Mouse (Mus musculus) bone marrow macrophage, adult 2 months (primary cell): ENCODE data around the gene Mrpl23. TPM values are rescaled to one million over a fixed set of nuclear protein-coding genes. Genes with fewer than 3 reads are reported as not detected.

Source experiments
- H3K27ac ChIP-seq: 2 replicates; pipeline ENCODE4 v1.5.1; 2012; ENCODE audit warnings: low read depth, low read length; ENCODE audit not compliant: insufficient read depth
- H3K4me1 ChIP-seq: 2 replicates; pipeline ENCODE4 v1.6.1; 2012; ENCODE audit warnings: low read length; ENCODE audit not compliant: control insufficient read depth, insufficient read depth
- H3K4me3 ChIP-seq: 2 replicates; pipeline ENCODE4 v1.5.1; 2012; ENCODE audit warnings: mild to moderate bottlenecking, low read length, moderate library complexity; ENCODE audit not compliant: insufficient read depth
- CTCF ChIP-seq: IDR thresholded peaks from 2 replicates; pipeline ENCODE4 v1.5.1; 2012; ENCODE audit warnings: low read depth, mild to moderate bottlenecking, low read length, moderate library complexity
- POLR2A ChIP-seq: IDR thresholded peaks from 2 replicates; pipeline ENCODE4 v1.6.1; 2012; ENCODE audit warnings: mild to moderate bottlenecking, low read depth, low read length, borderline replicate concordance
- polyA plus RNA-seq: library from polyadenylated mRNA; stranded (reverse); fragments of >200 nt; gene quantifications from 2 replicates; pipeline ENCODE4 v1.2.4, GENCODE M21; 2012; ENCODE audit not compliant: missing spikeins, insufficient read depth, insufficient read length

Mrpl23 gene
- polyA plus RNA-seq, 1 experiment, result 27.2 TPM

DNA sequence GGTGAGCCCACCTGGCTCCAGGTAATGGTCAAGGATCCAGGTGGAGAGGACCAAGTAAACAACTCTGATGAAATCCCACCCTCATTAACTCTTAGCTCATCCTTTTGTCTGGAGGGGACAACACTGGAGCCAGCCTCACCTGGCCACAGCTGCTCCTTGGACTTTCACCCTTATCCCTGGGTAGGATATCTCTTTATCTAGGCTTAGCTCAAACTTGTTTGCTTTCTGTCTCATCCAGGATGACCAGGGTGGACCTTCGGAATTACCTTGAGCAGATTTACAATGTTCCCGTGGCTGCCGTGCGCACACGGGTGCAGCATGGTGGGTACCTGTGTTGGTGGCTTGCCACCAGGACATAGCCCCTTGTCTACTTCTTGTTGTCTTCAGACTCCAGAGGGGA, 3.3 kb downstream of the Mrpl23 start:
- H3K27ac ChIP-seq, result no peak overlapping the region
- peaks cover 14% of the 10 kb centered on the region for H3K4me1 ChIP-seq
- H3K4me3 ChIP-seq, result no peak overlapping the region
- TF ChIP-seq CTCF (no peak), POLR2A (no peak)

- no peak overlapping the region for H3K4me3 ChIP-seq
- TF ChIP-seq POLR2A (no peak), CTCF (no peak)
- peaks cover 14% of the 10 kb centered on the region for H3K4me1 ChIP-seq
- H3K27ac ChIP-seq, result no peak overlapping the region
Observed at GRCm38 (mm10) chr7:142537181-142537580, 4.7 kb downstream of the Mrpl23 start.

- Histone ChIP-seq H3K4me3 (no peak overlapping the region), H3K4me1 (peaks cover 14% of the 10 kb centered on the region), H3K27ac (no peak overlapping the region)
- TF ChIP-seq CTCF (peak; percentile 67), POLR2A (no peak)
Observed at GRCm38 (mm10) chr7:142537879-142538278, 5.4 kb downstream of the Mrpl23 start.

DNA sequence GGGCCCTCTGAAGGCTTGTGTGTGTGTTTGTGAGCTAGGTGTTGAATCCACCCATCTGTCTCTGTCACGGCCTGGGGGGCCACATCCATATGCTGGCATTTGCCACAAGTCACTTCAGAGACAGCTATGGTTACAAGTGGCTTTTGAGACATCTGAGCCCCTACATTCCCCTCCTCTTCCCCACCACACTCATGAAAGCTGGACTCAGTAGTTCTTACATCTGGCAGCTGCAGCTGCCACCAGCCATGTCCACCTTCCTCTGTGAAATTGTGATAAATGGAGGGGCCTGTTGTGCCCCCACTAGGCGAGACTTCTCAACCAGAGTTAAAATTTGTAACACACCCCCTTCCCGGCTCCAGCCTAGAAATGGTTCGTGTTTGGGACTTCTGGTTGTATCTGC, 5.8 kb downstream of the Mrpl23 start:
- TF ChIP-seq POLR2A, result no peak
- TF ChIP-seq CTCF, result no peak
- H3K27ac ChIP-seq, result no peak overlapping the region
- peaks cover 14% of the 10 kb centered on the region for H3K4me1 ChIP-seq
- H3K4me3 ChIP-seq, result no peak overlapping the region

DNA sequence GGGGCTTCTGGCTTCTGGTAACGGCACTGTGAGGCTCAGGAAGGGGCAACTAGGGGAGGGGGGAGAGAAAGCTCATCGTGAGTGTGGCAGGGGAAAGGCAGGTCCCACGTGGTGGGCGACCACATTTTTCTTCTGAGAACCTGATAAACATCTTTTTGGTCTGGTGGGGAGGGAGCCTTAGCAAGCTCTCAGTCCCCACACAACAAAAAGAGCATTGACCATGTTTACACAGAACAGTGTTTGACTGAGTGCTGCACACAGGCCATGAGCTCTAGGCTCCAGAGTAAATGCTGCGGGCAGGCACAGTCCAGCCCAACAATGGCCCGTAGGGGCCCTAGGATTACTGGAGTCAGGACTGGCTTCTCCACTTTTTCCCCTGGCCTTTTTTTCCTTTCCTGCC, 6.3 kb downstream of the Mrpl23 start:
- Histone ChIP-seq H3K4me3 (no peak overlapping the region), H3K4me1 (peaks cover 14% of the 10 kb centered on the region), H3K27ac (no peak overlapping the region)
- TF ChIP-seq CTCF, result no peak
- no peak for TF ChIP-seq POLR2A

DNA sequence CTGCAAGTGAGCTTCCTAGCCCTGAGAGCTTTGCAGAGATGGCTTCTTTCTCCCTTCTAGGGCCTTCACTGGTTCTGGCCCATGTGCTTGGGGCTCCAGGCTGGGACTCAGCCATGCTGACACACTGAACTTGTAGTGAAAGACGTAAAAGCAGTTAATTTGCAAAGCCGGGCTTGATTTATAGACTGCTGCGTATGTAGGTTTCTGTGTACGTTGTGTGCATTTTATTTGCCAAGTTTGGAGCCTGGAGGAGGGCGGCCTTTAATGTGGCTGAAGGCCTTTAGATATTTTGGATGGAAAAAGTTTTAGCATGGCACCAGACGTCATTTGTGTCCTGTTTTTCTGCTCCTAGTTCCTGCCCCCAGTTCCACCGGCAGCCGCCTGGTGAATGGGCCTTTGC, 7.3 kb downstream of the Mrpl23 start:
- TF ChIP-seq POLR2A, result no peak
- no peak for TF ChIP-seq CTCF
- H3K27ac ChIP-seq, result no peak overlapping the region
- H3K4me1 ChIP-seq, result peaks cover 6% of the 10 kb centered on the region
- no peak overlapping the region for H3K4me3 ChIP-seq

DNA sequence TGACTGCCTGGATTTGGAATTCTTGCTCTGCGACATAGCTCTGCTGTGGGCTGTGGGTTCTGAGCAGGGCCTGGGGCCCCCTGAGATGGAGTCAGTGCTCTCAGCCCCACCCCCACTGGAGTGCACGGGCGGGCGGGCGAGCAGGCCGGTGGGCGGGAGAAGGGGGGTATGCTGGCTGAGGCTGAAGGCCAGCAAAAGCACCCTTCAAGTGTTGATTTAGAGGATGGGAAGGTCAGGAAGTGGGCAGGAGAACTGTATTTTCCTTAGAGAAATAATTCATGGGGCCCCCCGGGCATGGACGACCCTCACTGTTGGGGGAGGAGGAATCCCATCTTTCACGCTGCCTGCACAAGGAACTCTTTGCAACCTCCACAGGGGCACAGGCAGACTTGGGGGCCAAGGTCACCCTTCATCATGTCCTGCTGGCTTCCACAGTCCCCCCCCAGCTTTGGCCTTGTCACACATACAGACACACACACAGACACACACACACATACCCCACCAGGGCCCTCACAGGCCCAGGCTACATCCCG, 10.4 kb downstream of the Mrpl23 start:
- no peak for TF ChIP-seq POLR2A
- TF ChIP-seq CTCF, result no peak
- Histone ChIP-seq H3K4me1 (no peaks in the 10 kb centered on the region), H3K4me3 (no peak overlapping the region), H3K27ac (no peak overlapping the region)

GRCm38 (mm10) chr7:142545967-142546366, 13.5 kb downstream of the Mrpl23 start:
- H3K27ac ChIP-seq, result no peak overlapping the region
- no peak overlapping the region for H3K4me3 ChIP-seq
- peaks cover 7% of the 10 kb centered on the region for H3K4me1 ChIP-seq
- TF ChIP-seq CTCF (no peak), POLR2A (no peak)

GRCm38 (mm10) chr7:142547874-142548273, 15.4 kb downstream of the Mrpl23 start:
- Histone ChIP-seq H3K4me1 (peaks cover 7% of the 10 kb centered on the region), H3K27ac (no peak overlapping the region), H3K4me3 (no peak overlapping the region)
- no peak for TF ChIP-seq POLR2A
- TF ChIP-seq CTCF, result no peak

- Histone ChIP-seq H3K27ac (no peak overlapping the region), H3K4me1 (peaks cover 7% of the 10 kb centered on the region), H3K4me3 (no peak overlapping the region)
- TF ChIP-seq CTCF (no peak), POLR2A (no peak)
Observed at GRCm38 (mm10) chr7:142548706-142549105, 16.2 kb downstream of the Mrpl23 start.
